Mouse (Mus musculus) spleen, adult 2 months (tissue): ENCODE results near the gene Akr1b7. TPM values are rescaled to one million over a fixed set of nuclear protein-coding genes. Genes with fewer than 3 reads are reported as not detected.
A peak's percentile ranks its signal among the peaks of the same experiment; 100 is the strongest.

Experiments
- DNase-seq, 2 experiments: peaks; one replicate each; pipeline versions ENCODE4 v3.0.0 to v3.0.0-alpha.2; 2012 to 2021; ENCODE audit warnings: low spot score in 2 of 2, low read depth in 1 of 2
- H3K27ac ChIP-seq: fragments of 200-500 bp; 2 replicates; pipeline ENCODE4 v1.5.1; 2012; ENCODE audit warnings: low read length, inconsistent platforms; ENCODE audit not compliant: insufficient read depth
- H3K27me3 ChIP-seq: fragments of 200-500 bp; 2 replicates; pipeline ENCODE4 v1.6.1; 2012; ENCODE audit warnings: mild to moderate bottlenecking, moderate library complexity, low read length, inconsistent platforms; ENCODE audit not compliant: control insufficient read depth, insufficient read depth
- H3K36me3 ChIP-seq: fragments of 200-500 bp; 2 replicates; pipeline ENCODE4 v1.6.1; 2012; ENCODE audit warnings: mild to moderate bottlenecking, low read length, inconsistent platforms; ENCODE audit not compliant: control insufficient read depth, insufficient read depth
- H3K4me1 ChIP-seq: fragments of 200-500 bp; 2 replicates; pipeline ENCODE4 v1.6.1; 2011; ENCODE audit warnings: inconsistent platforms; ENCODE audit not compliant: control insufficient read depth, insufficient read depth, insufficient read length
- H3K4me3 ChIP-seq: fragments of 200-500 bp; 2 replicates; pipeline ENCODE4 v1.5.1; 2011; ENCODE audit warnings: mild to moderate bottlenecking, inconsistent platforms; ENCODE audit not compliant: insufficient read depth, insufficient read length; ENCODE audit errors: extremely low read depth
- CTCF ChIP-seq: fragments of 200-500 bp; IDR thresholded peaks from 2 replicates; pipeline ENCODE4 v1.5.1; 2011; ENCODE audit warnings: mild to moderate bottlenecking, inconsistent platforms; ENCODE audit not compliant: insufficient read depth, insufficient read length, insufficient replicate concordance; ENCODE audit errors: extremely low read depth
- POLR2A ChIP-seq: fragments of 200-500 bp; IDR thresholded peaks from 2 replicates; pipeline ENCODE4 v1.6.1; 2011; ENCODE audit warnings: low read depth, low read length, inconsistent platforms
- WGBS: fragments of 180-500 bp; shearing (Covaris S2); methylation state at CpG from one replicate; pipeline ENCODE4 v1.1.7; 2018; 5-methylcytosine and 5-hydroxymethylcytosine counted together
- polyA plus RNA-seq: library from polyadenylated mRNA; depleted of rRNA; stranded (reverse); fragments of >200 nt; gene quantifications from 2 replicates; pipeline ENCODE4 v1.2.3, GENCODE M21; 2012

Akr1b7 gene
- polyA plus RNA-seq, 1 experiment = 1.4 TPM

- WGBS = 73% methylated on average over 2 of the region's 2 CpGs
- no peaks in the 10 kb centered on the region for H3K27me3 ChIP-seq
- no peak overlapping the region for H3K4me3 ChIP-seq
- H3K36me3 ChIP-seq = no peaks in the 10 kb centered on the region
- DNase-seq = no peak
- TF ChIP-seq CTCF = no peak
- no peak for TF ChIP-seq POLR2A
- no peaks in the 10 kb centered on the region for H3K4me1 ChIP-seq
- H3K27ac ChIP-seq = no peak overlapping the region
Observed at GRCm38 (mm10) chr6:34439006-34439405, 26.9 kb downstream of the Akr1b7 start.

- Histone ChIP-seq H3K4me1 (no peaks in the 10 kb centered on the region), H3K4me3 (no peak overlapping the region), H3K27ac (no peak overlapping the region), H3K36me3 (no peaks in the 10 kb centered on the region), H3K27me3 (no peaks in the 10 kb centered on the region)
- TF ChIP-seq POLR2A = no peak
- no peak for TF ChIP-seq CTCF
- no peak for DNase-seq
- 61% methylated on average over 9 of the region's 9 CpGs for WGBS
Observed at GRCm38 (mm10) chr6:34441556-34442257, 29.6 kb downstream of the Akr1b7 start.

GRCm38 (mm10) chr6:34443791-34444190 lies 31.7 kb downstream of the Akr1b7 start:
- WGBS = 77% methylated on average over 2 of the region's 2 CpGs
- TF ChIP-seq CTCF = no peak
- TF ChIP-seq POLR2A = no peak

GRCm38 (mm10) chr6:34447961-34448360 lies 35.8 kb downstream of the Akr1b7 start:
- peak; percentile 31 to 62 for DNase-seq
- 11% methylated on average over 2 of the region's 2 CpGs for WGBS
- Histone ChIP-seq H3K27me3 (no peaks in the 10 kb centered on the region), H3K4me1 (no peaks in the 10 kb centered on the region), H3K27ac (no peak overlapping the region), H3K36me3 (no peaks in the 10 kb centered on the region), H3K4me3 (no peak overlapping the region)
- no peak for TF ChIP-seq POLR2A
- peak; percentile 52; the same call in 1 of the 2 replicates for TF ChIP-seq CTCF

More at GRCm38 (mm10) chr6:34443791-34444190, 31.7 kb downstream of the Akr1b7 start:
- Histone ChIP-seq H3K36me3 (no peaks in the 10 kb centered on the region), H3K27ac (no peak overlapping the region), H3K4me3 (no peak overlapping the region), H3K4me1 (no peaks in the 10 kb centered on the region), H3K27me3 (no peaks in the 10 kb centered on the region)
- no peak for DNase-seq

- H3K27me3 ChIP-seq = no peaks in the 10 kb centered on the region
- DNase-seq = no peak
- no peak overlapping the region for H3K4me3 ChIP-seq
- no peak for TF ChIP-seq POLR2A
- no peak for TF ChIP-seq CTCF
- WGBS = 80% methylated on average over 1 of the region's 1 CpGs
- H3K27ac ChIP-seq = no peak overlapping the region
- H3K4me1 ChIP-seq = no peaks in the 10 kb centered on the region
- no peaks in the 10 kb centered on the region for H3K36me3 ChIP-seq
Observed at GRCm38 (mm10) chr6:34448696-34449095, 36.6 kb downstream of the Akr1b7 start.

GRCm38 (mm10) chr6:34452963-34453770 lies 41.0 kb downstream of the Akr1b7 start:
- no peak overlapping the region for H3K4me3 ChIP-seq
- DNase-seq = no peak
- H3K36me3 ChIP-seq = no peaks in the 10 kb centered on the region
- H3K27me3 ChIP-seq = no peaks in the 10 kb centered on the region
- 32% methylated on average over 7 of the region's 7 CpGs for WGBS
- H3K27ac ChIP-seq = no peak overlapping the region
- H3K4me1 ChIP-seq = no peaks in the 10 kb centered on the region
- TF ChIP-seq POLR2A = no peak
- TF ChIP-seq CTCF = no peak

- Histone ChIP-seq H3K36me3 (no peaks in the 10 kb centered on the region), H3K4me3 (no peak overlapping the region), H3K27ac (no peak overlapping the region), H3K4me1 (no peaks in the 10 kb centered on the region), H3K27me3 (no peaks in the 10 kb centered on the region)
- no peak for TF ChIP-seq POLR2A
- TF ChIP-seq CTCF = no peak
- no peak for DNase-seq
Observed at GRCm38 (mm10) chr6:34459456-34459855, 47.3 kb downstream of the Akr1b7 start.
